Mouse (Mus musculus) lung, postnatal 0 days (tissue): ENCODE measurements at regions not wholly inside any gene's neighbourhood (a gene's known extent, or its start where the extent isn't known, plus 50 kb on each side); places are given as distances from the start of the nearest gene placed in this dataset.

Experiments
- CTCF ChIP-seq: IDR thresholded peaks from 2 replicates; pipeline ENCODE4 v1.5.1; 2016; ENCODE audit warnings: antibody characterized with exemption, mild to moderate bottlenecking
- EP300 ChIP-seq: IDR thresholded peaks from 2 replicates; pipeline ENCODE4 v1.6.1; 2016; ENCODE audit warnings: antibody characterized with exemption, mild to moderate bottlenecking, control low read depth

GRCm38 (mm10) chr3:58333997-58334396, 80.5 kb upstream of the Tsc22d2 start:
- TF ChIP-seq CTCF (no peak), EP300 (no peak)
